Mouse (Mus musculus) activated CD4-positive, CD25-positive, alpha-beta regulatory T cell, adult 4 months (primary cell): ENCODE results near the gene Zfp455. TPM values are rescaled to one million over a fixed set of nuclear protein-coding genes. Genes with fewer than 3 reads are reported as not detected.

ENCODE experiments used
- ATAC-seq: one replicate; pipeline ENCODE4 v1.8.0; 2017
- polyA plus RNA-seq, 2 experiments: library from polyadenylated mRNA; unstranded; fragments of 100-300 nt; shearing (Covaris generic); gene quantifications; one replicate each; pipeline ENCODE4 v1.2.1; 2017

The Zfp455 gene
- 1 to 10 TPM; 5.7 to 6.4 TPM for polyA plus RNA-seq

DNA sequence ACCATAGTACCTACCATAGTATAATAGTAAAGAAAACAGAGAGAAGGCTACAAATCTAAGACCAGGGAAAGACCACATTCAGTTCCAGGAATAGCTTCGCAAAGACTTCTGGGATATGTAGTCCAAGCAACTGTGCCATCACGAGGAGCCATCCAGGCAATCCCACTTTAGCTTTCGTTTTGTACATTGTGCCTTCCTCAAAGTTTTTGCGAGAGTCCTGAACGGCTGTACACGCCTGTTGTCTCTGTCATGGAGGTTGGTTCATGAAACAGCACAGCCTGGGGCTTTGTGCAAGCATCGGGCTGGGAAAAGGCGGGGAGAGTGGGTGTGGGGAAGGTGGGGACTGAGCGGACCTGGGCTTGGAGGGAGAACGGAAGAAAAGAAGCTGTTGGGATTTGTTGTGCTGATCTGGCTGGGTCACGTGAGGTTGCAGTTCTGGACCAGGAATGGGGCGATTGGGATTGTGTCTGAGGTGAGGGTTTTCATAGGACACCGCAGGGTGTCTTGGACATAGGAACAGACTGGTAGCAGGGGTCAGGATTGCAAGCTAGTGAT, at the start of gene Zfp455:
TSS of gene Zfp455 (plus strand) at position 167 of the 555 bp plus-strand sequence.
- ATAC-seq: peak; percentile 98

DNA sequence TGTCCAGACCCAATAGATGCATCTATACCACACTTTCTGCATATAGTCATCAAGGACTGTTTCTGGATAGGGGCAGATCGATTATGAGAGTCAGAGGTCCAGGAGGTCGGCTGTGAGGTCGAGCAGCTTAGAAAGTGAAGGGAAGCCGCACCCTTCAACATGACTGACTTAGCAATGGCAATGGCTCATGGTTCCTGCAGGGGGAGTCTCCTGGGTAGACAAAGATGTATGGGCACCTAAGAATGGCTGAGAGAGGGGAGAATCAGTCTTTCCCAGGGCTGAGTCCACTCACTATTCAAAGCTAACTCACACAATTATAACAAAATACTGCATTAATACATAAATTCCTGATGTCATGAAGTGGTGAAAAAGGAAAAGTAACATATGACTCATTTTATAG, 28.2 kb upstream of the Zfp455 start:
- peak; percentile 60 for ATAC-seq

DNA sequence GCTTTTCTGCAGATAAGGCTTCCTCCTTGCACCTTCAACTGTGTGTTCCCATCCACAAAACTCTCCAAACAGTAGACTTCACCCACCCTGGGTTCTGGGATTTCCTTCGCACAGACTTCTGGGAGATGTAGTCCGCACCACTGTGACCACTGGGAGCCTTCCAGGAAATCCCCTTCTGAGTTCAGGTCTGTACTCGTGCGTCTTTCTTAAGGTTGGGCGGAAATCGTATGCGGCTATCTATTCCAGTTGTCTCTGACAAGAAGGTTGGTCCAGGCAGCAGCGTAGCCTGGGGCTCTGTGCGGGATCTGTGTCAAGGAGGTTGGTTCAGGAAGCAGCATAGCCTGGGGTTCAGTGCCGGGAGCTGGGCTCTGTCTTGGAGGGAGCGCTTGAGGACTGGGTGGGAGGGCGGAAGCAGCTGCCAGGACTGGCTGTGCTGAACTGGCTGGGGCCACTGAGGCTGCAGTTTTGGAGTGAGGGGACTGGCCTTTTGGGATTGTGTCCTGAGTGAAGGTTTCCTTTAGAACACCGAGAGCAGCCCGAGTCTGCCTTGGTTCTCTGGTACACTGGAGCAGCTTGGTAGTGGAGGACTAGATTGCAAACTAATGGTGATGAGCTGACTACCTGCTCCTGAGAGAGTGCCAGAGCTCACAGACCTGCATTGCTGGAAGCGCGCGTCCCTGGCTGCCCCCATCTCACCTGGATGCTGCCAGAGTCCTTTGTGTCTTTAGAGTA, 21.1 kb upstream of the Zfp455 start, which contains the start of gene Rsl1:
TSS of gene Rsl1 (plus strand) at position 192 of the 732 bp plus-strand sequence.
- ATAC-seq: peak; percentile 100

DNA sequence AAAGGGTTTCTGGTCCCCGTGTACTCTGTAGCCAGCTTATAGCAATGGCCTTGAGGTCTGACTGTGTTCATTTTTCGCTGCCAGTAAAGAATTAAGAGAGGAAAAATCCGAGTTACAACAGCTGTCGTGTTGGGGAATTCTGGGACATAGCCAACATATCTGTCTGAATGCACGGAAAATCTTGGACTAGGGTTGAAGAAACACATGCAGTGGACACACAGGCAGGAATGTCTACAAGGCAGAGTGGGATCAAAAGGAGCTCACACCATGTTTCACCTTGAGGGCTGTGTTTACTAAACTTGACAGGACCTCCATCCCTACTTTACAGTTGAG, 20.6 kb upstream of the Zfp455 start:
- no peak for ATAC-seq

DNA sequence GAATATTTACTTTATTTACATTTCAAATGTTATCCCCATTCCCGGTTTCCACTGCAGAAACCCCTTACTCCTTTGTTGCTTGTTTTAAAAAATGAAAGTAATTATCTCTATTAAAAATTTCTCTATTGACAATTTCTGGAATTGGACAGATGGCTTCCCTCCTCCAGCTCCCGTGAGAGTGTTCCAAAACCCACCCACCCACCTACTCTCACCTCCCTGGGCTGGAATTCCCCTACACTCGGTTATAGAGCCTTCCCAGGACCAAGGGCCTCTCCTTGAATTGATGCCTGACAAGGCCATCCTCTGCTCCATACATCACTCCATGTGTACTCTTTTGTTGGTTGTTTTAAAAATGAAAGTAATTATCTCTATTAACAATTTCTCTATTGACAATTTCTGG, 7.3 kb downstream of the Zfp455 start:
- no peak for ATAC-seq

DNA sequence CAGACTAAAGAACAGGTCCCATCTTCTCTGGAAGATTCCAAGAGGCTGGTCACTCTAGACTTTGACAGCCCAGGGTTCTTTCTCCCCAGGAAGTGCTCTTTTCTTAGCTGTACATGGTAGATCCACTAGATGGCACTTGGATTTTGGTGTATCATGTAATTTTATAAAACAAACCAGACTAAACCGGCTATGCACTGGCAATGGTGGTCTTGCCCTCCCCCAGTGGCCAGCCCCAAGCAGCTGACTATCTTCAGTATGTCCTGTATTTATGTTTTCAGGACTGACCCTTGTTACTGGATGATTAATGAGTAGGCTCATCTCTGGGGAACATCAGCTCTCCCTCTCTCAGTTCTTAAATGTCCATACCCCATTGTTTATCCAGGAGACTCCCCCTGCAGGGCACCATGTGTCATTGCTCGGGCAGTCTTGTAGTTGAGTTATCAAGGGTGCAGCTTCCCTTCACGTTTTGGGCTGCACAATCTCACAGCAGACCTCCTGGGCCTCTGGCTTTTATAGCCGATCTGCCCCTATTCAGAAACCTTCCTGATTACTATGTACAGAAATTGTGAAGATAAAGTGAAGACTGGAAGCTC, 19.8 kb downstream of the Zfp455 start:
- ATAC-seq: peak; percentile 65

Other genes with a start within 250 kb of the Zfp455 start
- gene Zfp712, start 133.3 kb upstream of the Zfp455 start, polyA plus RNA-seq: 1 to 10 TPM; 5.0 to 8.4 TPM
- gene Zfp708, start 96.5 kb upstream of the Zfp455 start, polyA plus RNA-seq: 1 to 10 TPM; 4.8 to 5.0 TPM
- gene Gm28557, start 85.9 kb upstream of the Zfp455 start, polyA plus RNA-seq: 1 to 10 TPM; 3.4 to 5.3 TPM
- under 1 TPM; 0.15 to 0.17 TPM for gene Rslcan18, start 78.2 kb upstream of the Zfp455 start, polyA plus RNA-seq
- 1 to 10 TPM; 1.6 to 2.9 TPM for gene Zfp759, start 72.8 kb upstream of the Zfp455 start, polyA plus RNA-seq
- gene Rsl1, start 21.3 kb upstream of the Zfp455 start, polyA plus RNA-seq: 10 to 100 TPM; 18.8 to 21.6 TPM
- 1 to 10 TPM; 2.2 to 2.4 TPM for gene Zfp458, start 84.0 kb downstream of the Zfp455 start, polyA plus RNA-seq
- 1 to 10 TPM in 1 of 2 experiments, not detected in 1; 1.9 TPM for gene Zfp457, start 112.0 kb downstream of the Zfp455 start, polyA plus RNA-seq
- gene Zfp595, start 138.1 kb downstream of the Zfp455 start, polyA plus RNA-seq: 1 to 10 TPM; 5.4 to 5.9 TPM
- not detected for gene Gm28044, start 166.0 kb downstream of the Zfp455 start, polyA plus RNA-seq
- 1 to 10 TPM; 2.9 to 3.4 TPM for gene Zfp953, start 166.1 kb downstream of the Zfp455 start, polyA plus RNA-seq
- 1 to 10 TPM; 1.3 to 2.3 TPM for gene Gm28041, start 181.2 kb downstream of the Zfp455 start, polyA plus RNA-seq
- 1 to 10 TPM; 6.5 to 8.4 TPM for gene Zfp456, start 181.3 kb downstream of the Zfp455 start, polyA plus RNA-seq
- gene Zfp429, start 205.3 kb downstream of the Zfp455 start, polyA plus RNA-seq: 10 to 100 TPM; 20.6 to 23.0 TPM
- gene Zfp459, start 226.9 kb downstream of the Zfp455 start, polyA plus RNA-seq: 1 to 10 TPM; 1.8 to 3.1 TPM